Mouse (Mus musculus) embryonic facial prominence, embryonic 13.5 days (tissue): ENCODE results near the gene Msrb1. TPM values are rescaled to one million over a fixed set of nuclear protein-coding genes. Genes with fewer than 3 reads are reported as not detected.
"Not testable (repeated sequence)": the region's sequence is repeated elsewhere in the genome, so short reads cannot be mapped to it uniquely, and the experiment has no call there.

Experiments used
- ATAC-seq: fragments of 200-750 bp; cut with Nextera tagmentation; 2 replicates; pipeline ENCODE4 v1.8.0; 2017; ENCODE audit warnings: low read depth; ENCODE audit not compliant: insufficient number of reproducible peaks, insufficient read depth, low FRiP score, low TSS enrichment
- H3K27ac ChIP-seq: fragments of 300-500 bp; sonication (generic); 2 replicates; pipeline ENCODE4 v1.5.1; 2015; ENCODE audit warnings: moderate library complexity, mild to moderate bottlenecking, inconsistent platforms
- H3K27me3 ChIP-seq: fragments of 300-500 bp; sonication (generic); 2 replicates; pipeline ENCODE4 v1.6.1; 2015; ENCODE audit warnings: mild to moderate bottlenecking, inconsistent platforms
- H3K36me3 ChIP-seq: fragments of 300-500 bp; sonication (generic); 2 replicates; pipeline ENCODE4 v1.6.1; 2015; ENCODE audit warnings: mild to moderate bottlenecking, inconsistent platforms
- H3K4me1 ChIP-seq: fragments of 300-500 bp; sonication (generic); 2 replicates; pipeline ENCODE4 v1.6.1; 2015; ENCODE audit warnings: inconsistent platforms
- H3K4me2 ChIP-seq: fragments of 300-500 bp; sonication (generic); 2 replicates; pipeline ENCODE4 v1.6.1; 2015; ENCODE audit warnings: moderate library complexity, mild to moderate bottlenecking, inconsistent platforms
- H3K4me3 ChIP-seq: fragments of 300-500 bp; sonication (generic); 2 replicates; pipeline ENCODE4 v1.5.1; 2015; ENCODE audit warnings: mild to moderate bottlenecking, inconsistent platforms
- H3K9ac ChIP-seq: fragments of 300-500 bp; sonication (generic); 2 replicates; pipeline ENCODE4 v1.6.1; 2015; ENCODE audit warnings: mild to moderate bottlenecking, inconsistent platforms
- H3K9me3 ChIP-seq: fragments of 300-500 bp; sonication (generic); 2 replicates; pipeline ENCODE4 v1.6.1; 2016; ENCODE audit warnings: inconsistent platforms
- WGBS: fragments of 180-500 bp; shearing (Covaris S2); methylation state at CpG from one replicate; pipeline ENCODE4 v1.1.7; 2015; ENCODE audit warnings: mixed read lengths; 5-methylcytosine and 5-hydroxymethylcytosine counted together
- polyA plus RNA-seq: library from polyadenylated mRNA; unstranded; fragments of >200 nt; fragmentation: Nextera tagmentation; extraction: Ambion mirVana; gene quantifications from 2 replicates; pipeline ENCODE4 v1.2.1, GENCODE M21; 2015

Gene Msrb1
- polyA plus RNA-seq, 1 experiment from 2014 or later, result 27.9 TPM

GRCm38 (mm10) chr17:24701251-24701650, 35.2 kb upstream of the Msrb1 start:
- WGBS, result 87% methylated on average over 9 of the region's 9 CpGs
- ATAC-seq, result no peak

GRCm38 (mm10) chr17:24705821-24706220, 30.6 kb upstream of the Msrb1 start:
- Histone ChIP-seq H3K36me3 (peaks cover 43% of the 10 kb centered on the region), H3K9ac (0 out of 2 replicates have a peak overlapping the region, but pooled peaks have one; percentile 16), H3K4me3 (no peak overlapping the region), H3K9me3 (no peaks in the 10 kb centered on the region), H3K4me2 (peak overlapping the region; percentile 78; the same call in 1 of the 2 replicates), H3K4me1 (peaks cover 21% of the 10 kb centered on the region), H3K27ac (no peak overlapping the region), H3K27me3 (no peaks in the 10 kb centered on the region)
- 92% methylated on average over 3 of the region's 3 CpGs for WGBS
- ATAC-seq, result no peak

More at GRCm38 (mm10) chr17:24701251-24701650, 35.2 kb upstream of the Msrb1 start:
- Histone ChIP-seq H3K9me3 (no peaks in the 10 kb centered on the region), H3K4me1 (peaks cover 32% of the 10 kb centered on the region), H3K27me3 (no peaks in the 10 kb centered on the region), H3K36me3 (peaks cover 60% of the 10 kb centered on the region), H3K27ac (no peak overlapping the region), H3K4me2 (no peak overlapping the region), H3K4me3 (no peak overlapping the region), H3K9ac (no peak overlapping the region)

GRCm38 (mm10) chr17:24706982-24707800, 29.3 kb upstream of the Msrb1 start, which contains the start of gene Tbl3:
Gene Tbl3 (minus strand): TSS chr17:24707660.
- Histone ChIP-seq H3K9ac (peak within 1 kb of the TSS; percentile 81), H3K27me3 (no peaks in the 10 kb centered on the region), H3K4me1 (peaks cover 21% of the 10 kb centered on the region), H3K4me3 (peak within 1 kb of the TSS; percentile 76), H3K9me3 (no peaks in the 10 kb centered on the region), H3K4me2 (peak within 1 kb of the TSS; percentile 78), H3K27ac (peak within 1 kb of the TSS; percentile 78), H3K36me3 (peaks cover 30% of the 10 kb centered on the region)
- WGBS, result 3% methylated on average over 32 of the region's 32 CpGs
- ATAC-seq, result peak; percentile 80

GRCm38 (mm10) chr17:24707801-24708425, 28.5 kb upstream of the Msrb1 start:
- Histone ChIP-seq H3K4me2 (peak overlapping the region; percentile 78), H3K9ac (peak overlapping the region; percentile 81), H3K4me3 (peak overlapping the region; percentile 76), H3K4me1 (peaks cover 21% of the 10 kb centered on the region), H3K36me3 (peaks cover 22% of the 10 kb centered on the region), H3K27me3 (no peaks in the 10 kb centered on the region), H3K9me3 (no peaks in the 10 kb centered on the region), H3K27ac (peak overlapping the region; percentile 78)
- 4% methylated on average over 24 of the region's 24 CpGs for WGBS
- ATAC-seq, result no peak

GRCm38 (mm10) chr17:24708646-24709045, 27.8 kb upstream of the Msrb1 start:
- ATAC-seq, result no peak
- Histone ChIP-seq H3K9me3 (no peaks in the 10 kb centered on the region), H3K4me1 (peaks cover 21% of the 10 kb centered on the region), H3K9ac (no peak overlapping the region), H3K27ac (no peak overlapping the region), H3K36me3 (peaks cover 19% of the 10 kb centered on the region), H3K27me3 (no peaks in the 10 kb centered on the region), H3K4me2 (no peak overlapping the region), H3K4me3 (no peak overlapping the region)
- WGBS, result 34% methylated on average over 2 of the region's 2 CpGs

- Histone ChIP-seq H3K27me3 (no peaks in the 10 kb centered on the region), H3K4me1 (peaks cover 6% of the 10 kb centered on the region), H3K27ac (no peak overlapping the region), H3K9me3 (no peaks in the 10 kb centered on the region), H3K36me3 (peaks cover 33% of the 10 kb centered on the region), H3K4me3 (no peak overlapping the region), H3K9ac (no peak overlapping the region), H3K4me2 (no peak overlapping the region)
- ATAC-seq, result no peak
- WGBS, result 77% methylated on average over 6 of the region's 6 CpGs
These were observed 20.9 kb upstream of the Msrb1 start for GRCm38 (mm10) chr17:24715556-24715955.

- H3K4me1 ChIP-seq, result peaks cover 8% of the 10 kb centered on the region
- no peak overlapping the region for H3K4me3 ChIP-seq
- no peak overlapping the region for H3K9ac ChIP-seq
- no peaks in the 10 kb centered on the region for H3K9me3 ChIP-seq
- WGBS, result 94% methylated on average over 15 of the region's 15 CpGs
- no peaks in the 10 kb centered on the region for H3K27me3 ChIP-seq
- H3K27ac ChIP-seq, result no peak overlapping the region
- no peak for ATAC-seq
- H3K36me3 ChIP-seq, result peaks cover 35% of the 10 kb centered on the region
- no peak overlapping the region for H3K4me2 ChIP-seq
These were observed 20.2 kb upstream of the Msrb1 start for GRCm38 (mm10) chr17:24716166-24716682.

- peak within 1 kb of the TSS; percentile 89 for H3K4me2 ChIP-seq
- peak within 1 kb of the TSS; percentile 97 for H3K9ac ChIP-seq
- peaks cover 49% of the 10 kb centered on the region for H3K36me3 ChIP-seq
- ATAC-seq, result no peak
- peaks cover 25% of the 10 kb centered on the region for H3K4me1 ChIP-seq
- H3K9me3 ChIP-seq, result no peaks in the 10 kb centered on the region
- H3K27ac ChIP-seq, result no peak within 1 kb of the TSS
- no peaks in the 10 kb centered on the region for H3K27me3 ChIP-seq
- peak within 1 kb of the TSS; percentile 91 for H3K4me3 ChIP-seq
- WGBS, result 84% methylated on average over 4 of the region's 4 CpGs
These were observed 18.5 kb upstream of the Msrb1 start, which contains the start of the genes Rnf151 and Rps2 for GRCm38 (mm10) chr17:24717943-24718342. Gene Rnf151 (minus strand): TSS chr17:24718063. Gene Rps2 (plus strand): TSS chr17:24718116.

- H3K9me3 ChIP-seq, ATAC-seq, H3K27me3 ChIP-seq, H3K27ac ChIP-seq: not testable (repeated sequence)
- WGBS, result 68% methylated on average over 5 of the region's 5 CpGs
- peak overlapping the region; percentile 97 for H3K9ac ChIP-seq
- H3K4me1 ChIP-seq, result peaks cover 32% of the 10 kb centered on the region
- H3K36me3 ChIP-seq, result peaks cover 49% of the 10 kb centered on the region
- peak overlapping the region; percentile 89 for H3K4me2 ChIP-seq
- H3K4me3 ChIP-seq, result peak overlapping the region; percentile 91
These were observed 17.5 kb upstream of the Msrb1 start for GRCm38 (mm10) chr17:24718938-24719337.

- no peaks in the 10 kb centered on the region for H3K9me3 ChIP-seq
- no peaks in the 10 kb centered on the region for H3K27me3 ChIP-seq
- H3K4me3 ChIP-seq, result peak overlapping the region; percentile 91
- WGBS, result under 1% methylated on average over 61 of the region's 61 CpGs
- H3K9ac ChIP-seq, result peak overlapping the region; percentile 97
- H3K27ac ChIP-seq, result peak overlapping the region; percentile 83
- peaks cover 49% of the 10 kb centered on the region for H3K36me3 ChIP-seq
- H3K4me2 ChIP-seq, result peak overlapping the region; percentile 89
- H3K4me1 ChIP-seq, result peaks cover 32% of the 10 kb centered on the region
- peak; percentile 97 for ATAC-seq
These were observed 16.8 kb upstream of the Msrb1 start for GRCm38 (mm10) chr17:24719494-24720222.

- Histone ChIP-seq H3K4me3 (peak overlapping the region; percentile 91), H3K27ac (peak overlapping the region; percentile 83; the same call in 1 of the 2 replicates), H3K4me1 (peaks cover 32% of the 10 kb centered on the region), H3K4me2 (peak overlapping the region; percentile 89), H3K9ac (peak overlapping the region; percentile 97), H3K36me3 (peaks cover 44% of the 10 kb centered on the region)
- H3K9me3 ChIP-seq, ATAC-seq, H3K27me3 ChIP-seq: not testable (repeated sequence)
- WGBS, result 1% methylated on average over 11 of the region's 11 CpGs
These were observed 15.8 kb upstream of the Msrb1 start for GRCm38 (mm10) chr17:24720616-24721015.
